Mouse (Mus musculus) layer of hippocampus, adult 2 months (tissue): Measurements from ENCODE around the gene Trpm3. TPM values are rescaled to one million over a fixed set of nuclear protein-coding genes. Genes with fewer than 3 reads are reported as not detected.
A peak's percentile ranks its signal among the peaks of the same experiment; 100 is the strongest.

Experiments
- DNase-seq, 2 experiments: peaks; one replicate each; pipeline ENCODE4 v3.0.0; 2022; ENCODE audit warnings: low spot score in 2 of 2
- H3K27ac ChIP-seq: fragments of 200-600 bp; 2 replicates; pipeline ENCODE4 v1.8.1; 2022
- H3K4me3 ChIP-seq: fragments of 200-600 bp; 2 replicates; pipeline ENCODE4 v1.8.1; 2022; ENCODE audit warnings: mild to moderate bottlenecking
- CTCF ChIP-seq: fragments of 200-600 bp; conservative IDR thresholded peaks from 2 replicates; pipeline ENCODE4 v1.8.1; 2022; ENCODE audit warnings: antibody characterized with exemption, mild to moderate bottlenecking, moderate library complexity
- total RNA-seq, 2 experiments: library from RNA; stranded (reverse); gene quantifications; 2 replicates each; pipeline ENCODE4 v1.2.3; 2021

The Trpm3 gene
- total RNA-seq, 2 experiments from 2014 or later: 66.9 to 67.7 TPM

- H3K4me3 ChIP-seq: no peak overlapping the region
- no peak for TF ChIP-seq CTCF
- H3K27ac ChIP-seq: no peak overlapping the region
- DNase-seq: peak in 1 of 2 experiments; percentile 24
Measured at GRCm38 (mm10) chr19:22700871-22701651, 562.2 kb downstream of the Trpm3 start.

- no peak for DNase-seq
- no peak overlapping the region for H3K4me3 ChIP-seq
- H3K27ac ChIP-seq: no peak overlapping the region
- no peak for TF ChIP-seq CTCF
Measured at GRCm38 (mm10) chr19:22703876-22704275, 565.0 kb downstream of the Trpm3 start.

GRCm38 (mm10) chr19:22705414-22705813 is 566.6 kb downstream of the Trpm3 start:
- no peak for TF ChIP-seq CTCF
- no peak for DNase-seq
- no peak overlapping the region for H3K27ac ChIP-seq

GRCm38 (mm10) chr19:22719027-22719426 is 580.2 kb downstream of the Trpm3 start:
- TF ChIP-seq CTCF: no peak
- no peak for DNase-seq
- Histone ChIP-seq H3K4me3 (no peak overlapping the region), H3K27ac (no peak overlapping the region)

More at GRCm38 (mm10) chr19:22705414-22705813, 566.6 kb downstream of the Trpm3 start:
- no peak overlapping the region for H3K4me3 ChIP-seq

GRCm38 (mm10) chr19:22729846-22730245 is 591.0 kb downstream of the Trpm3 start:
- DNase-seq: no peak
- no peak for TF ChIP-seq CTCF
- no peak overlapping the region for H3K4me3 ChIP-seq
- H3K27ac ChIP-seq: no peak overlapping the region

- peak overlapping the region; percentile 15; the same call in 1 of the 2 replicates for H3K27ac ChIP-seq
- no peak overlapping the region for H3K4me3 ChIP-seq
- no peak for TF ChIP-seq CTCF
- no peak for DNase-seq
Measured at GRCm38 (mm10) chr19:22730971-22731370, 592.1 kb downstream of the Trpm3 start.

GRCm38 (mm10) chr19:22736870-22737269 is 598.0 kb downstream of the Trpm3 start:
- no peak for DNase-seq
- Histone ChIP-seq H3K4me3 (no peak overlapping the region), H3K27ac (no peak overlapping the region)
- TF ChIP-seq CTCF: no peak

GRCm38 (mm10) chr19:22739240-22739639 is 600.4 kb downstream of the Trpm3 start:
- no peak for TF ChIP-seq CTCF
- H3K27ac ChIP-seq: no peak overlapping the region
- H3K4me3 ChIP-seq: no peak overlapping the region
- DNase-seq: no peak

- Histone ChIP-seq H3K27ac (peak overlapping the region; percentile 87), H3K4me3 (no peak overlapping the region; the same call in 1 of the 2 replicates)
- DNase-seq: peak; percentile 70 to 86
- no peak for TF ChIP-seq CTCF
Measured at GRCm38 (mm10) chr19:22753311-22753809, 614.5 kb downstream of the Trpm3 start.

GRCm38 (mm10) chr19:22754071-22754470 is 615.2 kb downstream of the Trpm3 start:
- peak; percentile 26 to 29 for DNase-seq
- H3K4me3 ChIP-seq: no peak overlapping the region; the same call in 1 of the 2 replicates
- TF ChIP-seq CTCF: no peak
- H3K27ac ChIP-seq: peak overlapping the region; percentile 87

GRCm38 (mm10) chr19:22754498-22754897 is 615.7 kb downstream of the Trpm3 start:
- no peak for DNase-seq
- no peak overlapping the region for H3K4me3 ChIP-seq
- no peak for TF ChIP-seq CTCF
- peak overlapping the region; percentile 87 for H3K27ac ChIP-seq

GRCm38 (mm10) chr19:22758496-22758895 is 619.6 kb downstream of the Trpm3 start:
- Histone ChIP-seq H3K27ac (no peak overlapping the region), H3K4me3 (no peak overlapping the region)
- no peak for TF ChIP-seq CTCF
- no peak for DNase-seq

GRCm38 (mm10) chr19:22768242-22768641 is 629.4 kb downstream of the Trpm3 start:
- Histone ChIP-seq H3K27ac (no peak overlapping the region), H3K4me3 (no peak overlapping the region)
- no peak for DNase-seq
- no peak for TF ChIP-seq CTCF

GRCm38 (mm10) chr19:22775191-22775695 is 636.4 kb downstream of the Trpm3 start:
- no peak for DNase-seq
- H3K4me3 ChIP-seq: no peak overlapping the region
- H3K27ac ChIP-seq: no peak overlapping the region
- no peak for TF ChIP-seq CTCF
